Mouse (Mus musculus) midbrain, postnatal 0 days (tissue): ENCODE results near the gene Rhox4e. TPM values are rescaled to one million over a fixed set of nuclear protein-coding genes. Genes with fewer than 3 reads are reported as not detected.
"Not testable (repeated sequence)": the region's sequence is repeated elsewhere in the genome, so short reads cannot be mapped to it uniquely, and the experiment has no call there.

Experiments
- ATAC-seq: fragments of 200-750 bp; cut with Nextera tagmentation; 2 replicates; pipeline ENCODE4 v1.8.0; 2017; ENCODE audit warnings: moderate number of reproducible peaks, mild to moderate bottlenecking, moderate TSS enrichment, moderate library complexity; ENCODE audit not compliant: low FRiP score
- DNase-seq: peaks from one replicate; pipeline ENCODE4 v3.0.0-alpha.2; 2015; ENCODE audit warnings: low spot score
- H3K27ac ChIP-seq: fragments of 300-500 bp; sonication (generic); 2 replicates; pipeline ENCODE4 v1.5.1; 2014; ENCODE audit warnings: low read depth, mild to moderate bottlenecking, low read length, mixed read lengths
- H3K27me3 ChIP-seq: fragments of 300-500 bp; sonication (generic); 2 replicates; pipeline ENCODE4 v1.6.1; 2014; ENCODE audit warnings: low read length, control low read depth, mixed read lengths; ENCODE audit not compliant: insufficient read depth
- H3K36me3 ChIP-seq: fragments of 300-500 bp; sonication (generic); 2 replicates; pipeline ENCODE4 v1.6.1; 2014; ENCODE audit warnings: low read length, control low read depth, mixed read lengths; ENCODE audit not compliant: insufficient read depth
- H3K4me1 ChIP-seq: fragments of 300-500 bp; sonication (generic); 2 replicates; pipeline ENCODE4 v1.6.1; 2014; ENCODE audit warnings: mild to moderate bottlenecking, control low read depth, antibody characterized with exemption, low read length, mixed read lengths; ENCODE audit not compliant: insufficient read depth
- H3K4me2 ChIP-seq: fragments of 300-500 bp; sonication (generic); 2 replicates; pipeline ENCODE4 v1.6.1; 2014; ENCODE audit warnings: low read depth, mild to moderate bottlenecking, low read length, mixed read lengths; ENCODE audit not compliant: poor library complexity, severe bottlenecking
- H3K4me3 ChIP-seq: fragments of 300-500 bp; sonication (generic); 2 replicates; pipeline ENCODE4 v1.5.1; 2014; ENCODE audit warnings: low read depth, mild to moderate bottlenecking, low read length, moderate library complexity
- H3K9ac ChIP-seq: fragments of 300-500 bp; sonication (generic); replicated peaks from 2 replicates; pipeline ENCODE4 v1.6.1; 2014; ENCODE audit warnings: mild to moderate bottlenecking, low read length, moderate library complexity, mixed read lengths; ENCODE audit not compliant: poor library complexity, severe bottlenecking
- H3K9me3 ChIP-seq: fragments of 300-500 bp; sonication (generic); 2 replicates; pipeline ENCODE4 v1.6.1; 2016; ENCODE audit warnings: low read length, control low read depth
- WGBS: fragments of 180-500 bp; shearing (Covaris S2); extraction: QIAGEN DNeasy Blood & Tissue Kit; methylation state at CpG from one replicate; pipeline ENCODE4 v1.1.7; 2014; 5-methylcytosine and 5-hydroxymethylcytosine counted together
- polyA plus RNA-seq: library from polyadenylated mRNA; unstranded; fragments of >200 nt; fragmentation: Nextera tagmentation; extraction: Ambion mirVana; gene quantifications from 2 replicates; pipeline ENCODE4 v1.2.1, GENCODE M21; 2015
- total RNA-seq: library from RNA; depleted of rRNA; stranded (reverse); fragments of >200 nt; gene quantifications from 2 replicates; pipeline ENCODE4 v1.2.3, GENCODE M21; 2014; rRNA removed

Rhox4e gene
- total RNA-seq: not detected in 2 replicates
- not detected in 2 replicates for polyA plus RNA-seq

DNA sequence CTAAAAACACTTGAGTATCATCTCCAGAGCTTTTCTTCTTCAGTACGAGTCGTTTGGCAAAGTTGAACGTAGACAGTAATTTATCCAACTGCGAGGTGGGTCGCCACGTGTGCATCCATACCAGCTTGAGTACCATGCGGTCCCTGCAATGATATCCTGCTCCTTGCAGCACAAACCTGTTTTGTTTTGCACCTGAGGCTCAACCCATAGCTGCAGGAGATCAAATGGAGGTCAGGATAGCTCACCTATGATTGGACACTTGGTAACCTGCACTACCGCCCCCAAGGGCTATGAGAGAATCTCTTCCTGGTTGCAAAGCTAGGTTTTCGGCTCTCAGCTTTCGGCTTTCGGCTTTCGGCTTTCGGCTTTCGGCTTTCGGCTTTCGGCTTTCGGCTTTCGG is at the start of gene Rhox4e:
TSS of gene Rhox4e (plus strand) at position 301 of the 400 bp plus-strand sequence.
- H3K36me3 ChIP-seq, H3K27me3 ChIP-seq, DNase-seq, H3K27ac ChIP-seq, H3K4me3 ChIP-seq, H3K9ac ChIP-seq, H3K4me1 ChIP-seq, H3K4me2 ChIP-seq, H3K9me3 ChIP-seq, ATAC-seq: not testable (repeated sequence)
- 96% methylated on average over 10 of the region's 18 CpGs for WGBS

GRCm38 (mm10) chrX:37514059-37514458 is 43.2 kb upstream of the Rhox4e start, which contains the start of gene Rhox4d:
Rhox4d (plus strand) TSS chrX:37514359.
- not testable (repeated sequence) for H3K27me3 ChIP-seq, H3K4me3 ChIP-seq, H3K4me1 ChIP-seq, H3K36me3 ChIP-seq, H3K4me2 ChIP-seq, ATAC-seq, H3K9me3 ChIP-seq, DNase-seq, H3K27ac ChIP-seq, H3K9ac ChIP-seq
- WGBS: 88% methylated on average over 14 of the region's 18 CpGs

GRCm38 (mm10) chrX:37530152-37530551 is 27.1 kb upstream of the Rhox4e start, which contains the start of gene Rhox2e:
Rhox2e (plus strand) TSS chrX:37530452.
- not testable (repeated sequence) for DNase-seq, H3K4me2 ChIP-seq, H3K27ac ChIP-seq, H3K4me3 ChIP-seq, H3K9ac ChIP-seq, H3K27me3 ChIP-seq, H3K4me1 ChIP-seq, H3K9me3 ChIP-seq, H3K36me3 ChIP-seq, ATAC-seq
- 95% methylated on average over 2 of the region's 8 CpGs for WGBS

- not testable (repeated sequence) for H3K27ac ChIP-seq, H3K4me2 ChIP-seq
Observed at GRCm38 (mm10) chrX:37541719-37542118, 15.5 kb upstream of the Rhox4e start, which contains the start of gene Rhox3e. Rhox3e (plus strand) TSS chrX:37542019.

DNA sequence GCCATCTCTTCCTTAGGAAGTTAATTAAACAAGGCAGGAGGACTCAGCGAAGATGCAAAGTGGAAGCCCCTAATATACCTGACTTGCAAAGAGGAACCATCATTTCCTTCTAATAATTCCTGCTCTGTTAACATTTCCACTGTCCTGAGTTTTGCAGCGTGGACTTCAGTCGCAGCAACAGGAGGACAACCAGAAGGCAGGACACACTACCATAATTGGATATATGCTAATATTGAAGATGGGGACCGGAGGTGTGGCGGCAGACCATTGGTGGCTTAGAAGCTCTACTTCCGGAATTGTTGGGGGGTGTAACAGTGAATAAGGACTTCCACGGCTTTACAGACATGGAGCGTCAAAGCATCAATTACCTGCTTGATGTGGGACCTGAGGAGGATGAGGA is 13.9 kb downstream of the Rhox4e start, which contains the start of gene Rhox2f:
TSS of gene Rhox2f (plus strand) at position 301 of the 400 bp plus-strand sequence.
- H3K27me3 ChIP-seq, H3K4me2 ChIP-seq, H3K9ac ChIP-seq, H3K27ac ChIP-seq, H3K4me3 ChIP-seq, H3K9me3 ChIP-seq, ATAC-seq, H3K4me1 ChIP-seq, DNase-seq, H3K36me3 ChIP-seq: not testable (repeated sequence)
- WGBS: 92% methylated on average over 6 of the region's 8 CpGs

More at GRCm38 (mm10) chrX:37541719-37542118, 15.5 kb upstream of the Rhox4e start, which contains the start of gene Rhox3e:
- not testable (repeated sequence) for H3K4me1 ChIP-seq, H3K4me3 ChIP-seq, H3K9ac ChIP-seq, DNase-seq, ATAC-seq, H3K9me3 ChIP-seq, H3K27me3 ChIP-seq, H3K36me3 ChIP-seq
- WGBS: no CpG with 5 or more reads among the region's 4 CpGs

DNA sequence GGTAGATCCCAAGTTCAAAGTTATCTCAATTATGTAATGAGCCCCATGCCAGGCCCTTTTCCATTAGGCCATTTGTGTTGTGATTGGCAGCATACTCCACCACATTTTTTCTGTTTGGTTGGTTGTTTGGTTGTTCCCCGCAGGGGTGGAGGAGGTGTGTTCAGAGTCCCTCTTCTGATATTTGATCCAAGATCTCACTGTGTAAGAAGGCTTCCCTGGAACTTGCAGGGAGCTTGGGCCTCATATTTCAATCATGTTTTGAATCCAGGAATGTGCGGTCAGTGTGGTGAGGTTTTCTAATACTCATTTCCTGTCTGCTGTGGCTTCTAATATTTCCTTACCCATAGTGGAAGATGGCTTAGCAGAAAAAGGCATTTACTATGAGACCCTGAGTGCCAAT is 15.4 kb downstream of the Rhox4e start:
- H3K4me2 ChIP-seq, H3K4me1 ChIP-seq, H3K36me3 ChIP-seq, H3K9ac ChIP-seq, H3K27ac ChIP-seq, H3K9me3 ChIP-seq, ATAC-seq, H3K27me3 ChIP-seq, H3K4me3 ChIP-seq, DNase-seq: not testable (repeated sequence)
- WGBS: 58% methylated on average over 2 of the region's 2 CpGs

DNA sequence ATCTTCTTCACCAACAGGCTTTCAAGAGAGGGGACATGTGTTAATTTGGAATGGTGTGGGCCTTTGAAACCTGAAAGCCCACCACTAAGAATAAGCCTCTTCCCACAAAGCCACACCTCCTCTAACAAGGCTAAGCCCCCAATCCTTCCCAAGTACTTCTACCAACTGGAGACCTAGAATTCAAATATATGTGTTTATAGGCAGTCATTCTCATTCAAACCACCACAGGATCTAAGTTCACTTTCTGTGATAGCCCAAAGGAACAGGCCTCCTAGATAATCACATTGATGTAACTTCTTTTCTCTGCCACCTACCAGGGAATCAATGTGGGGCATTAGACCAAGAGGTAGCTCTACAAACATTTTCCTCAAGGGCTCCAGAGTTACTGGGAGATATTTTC is 23.5 kb downstream of the Rhox4e start, which contains the start of gene Rhox3f:
TSS of gene Rhox3f (plus strand) at position 301 of the 400 bp plus-strand sequence.
- not testable (repeated sequence) for ATAC-seq, H3K27ac ChIP-seq, H3K4me3 ChIP-seq, DNase-seq, H3K4me2 ChIP-seq, H3K36me3 ChIP-seq, H3K4me1 ChIP-seq, H3K27me3 ChIP-seq, H3K9me3 ChIP-seq, H3K9ac ChIP-seq

DNA sequence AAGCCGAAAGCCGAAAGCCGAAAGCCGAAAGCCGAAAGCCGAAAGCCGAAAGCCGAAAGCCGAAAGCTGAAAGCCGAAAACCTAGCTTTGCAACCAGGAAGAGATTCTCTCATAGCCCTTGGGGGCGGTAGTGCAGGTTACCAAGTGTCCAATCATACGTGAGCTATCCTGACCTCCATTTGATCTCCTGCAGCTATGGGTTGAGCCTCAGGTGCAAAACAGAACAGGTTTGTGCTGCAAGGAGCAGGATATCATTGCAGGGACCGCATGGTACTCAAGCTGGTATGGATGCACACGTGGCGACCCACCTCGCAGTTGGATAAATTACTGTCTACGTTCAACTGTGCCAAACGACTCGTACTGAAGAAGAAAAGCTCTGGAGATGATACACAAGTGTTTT is 50.4 kb downstream of the Rhox4e start, which contains the start of gene Rhox4f:
TSS of gene Rhox4f (minus strand) at position 101 of the 400 bp plus-strand sequence.
- H3K4me3 ChIP-seq, H3K4me2 ChIP-seq, H3K4me1 ChIP-seq, H3K27me3 ChIP-seq, H3K9ac ChIP-seq, DNase-seq, H3K27ac ChIP-seq, ATAC-seq, H3K9me3 ChIP-seq, H3K36me3 ChIP-seq: not testable (repeated sequence)
- 95% methylated on average over 15 of the region's 19 CpGs for WGBS
